Mouse (Mus musculus): ENCODE measurements around the gene Adamts3. TPM values are rescaled to one million over a fixed set of nuclear protein-coding genes. Genes with fewer than 3 reads are reported as not detected.

The Adamts3 gene
- polyA plus RNA-seq, 1 experiment = 0.37 TPM

DNA sequence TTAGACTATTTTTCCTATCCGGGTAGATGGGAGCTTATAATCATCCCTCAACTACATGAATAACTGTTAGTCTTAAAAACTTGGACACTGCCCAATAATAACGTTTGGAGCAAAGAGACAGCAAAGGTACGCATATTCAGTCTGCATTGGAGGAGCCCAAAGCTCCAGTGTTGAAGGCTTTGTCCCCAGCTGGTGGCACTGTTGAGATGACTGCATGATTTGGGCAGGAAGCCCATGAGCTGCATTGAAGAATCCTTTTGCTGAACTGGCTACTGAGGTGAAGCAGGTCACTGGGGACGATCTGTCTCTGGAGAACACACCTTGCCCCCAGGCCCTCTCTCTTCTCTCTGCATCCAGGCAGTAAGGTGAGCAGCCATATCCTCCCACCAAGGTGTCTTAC, 43.5 kb downstream of the Adamts3 start:
- peaks cover 28% of the 10 kb centered on the region for H3K4me1 ChIP-seq
- H3K4me3 ChIP-seq (replicated peaks) = no peak overlapping the region
- TF ChIP-seq FLI1 (IDR thresholded peaks at IDR 0.05; ENCODE audit: low read length) = no peak
- TF ChIP-seq GATA1 (IDR thresholded peaks at IDR 0.05; ENCODE audit: borderline replicate concordance, low read length) = no peak
- no peaks in the 10 kb centered on the region for H3K36me3 ChIP-seq (replicated peaks; ENCODE audit: low read length)
- no peaks in the 10 kb centered on the region for H3K27me3 ChIP-seq (replicated peaks)
- H3K9me3 ChIP-seq = no peaks in the 10 kb centered on the region

DNA sequence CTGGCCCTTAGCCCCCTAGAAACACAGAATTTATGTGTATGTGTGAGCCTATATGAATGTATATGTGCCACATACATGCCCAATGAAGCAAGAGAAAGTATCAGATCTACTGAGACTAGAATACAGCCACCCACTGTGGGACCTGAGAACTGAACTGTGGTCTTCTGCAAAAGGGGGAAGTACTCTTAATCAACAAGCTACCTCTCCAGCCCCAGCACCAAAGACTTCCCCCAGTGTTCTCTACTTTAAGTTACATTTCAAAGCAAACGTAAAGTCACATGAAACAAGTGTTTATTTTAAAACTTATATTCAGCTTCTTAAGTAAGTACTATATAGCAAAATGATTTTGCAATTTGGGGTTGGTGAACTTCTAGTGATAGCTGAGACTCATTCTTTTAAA, 62.0 kb downstream of the Adamts3 start:
- H3K36me3 ChIP-seq (replicated peaks; ENCODE audit: low read length) = no peaks in the 10 kb centered on the region
- TF ChIP-seq FLI1 (IDR thresholded peaks at IDR 0.05; ENCODE audit: low read length) (no peak), GATA1 (IDR thresholded peaks at IDR 0.05; ENCODE audit: borderline replicate concordance, low read length) (no peak)
- H3K27me3 ChIP-seq (replicated peaks) = no peaks in the 10 kb centered on the region
- H3K4me3 ChIP-seq (replicated peaks) = no peak overlapping the region
- H3K9me3 ChIP-seq = no peaks in the 10 kb centered on the region
- H3K4me1 ChIP-seq = no peaks in the 10 kb centered on the region

DNA sequence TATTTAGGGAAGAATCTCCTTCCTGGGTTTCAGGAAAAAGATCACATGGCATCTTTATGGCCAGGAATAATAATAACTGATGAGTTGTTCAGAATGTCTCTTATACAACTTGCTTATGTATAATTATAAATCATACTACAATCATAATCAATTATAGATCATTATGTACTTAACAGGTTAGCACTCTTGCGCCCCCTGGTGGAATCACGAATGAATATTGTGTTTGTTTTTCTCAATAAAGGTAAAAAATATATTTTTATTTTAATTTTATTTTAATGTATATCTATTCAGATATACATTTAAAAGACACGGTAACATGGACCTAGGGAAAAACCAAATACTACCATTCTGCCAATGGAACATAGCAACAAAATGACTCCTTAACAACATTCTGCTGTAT, 63.6 kb downstream of the Adamts3 start:
- no peak overlapping the region for H3K4me3 ChIP-seq (replicated peaks)
- H3K9me3 ChIP-seq = no peaks in the 10 kb centered on the region
- no peak for TF ChIP-seq GATA1 (IDR thresholded peaks at IDR 0.05; ENCODE audit: borderline replicate concordance, low read length)
- TF ChIP-seq FLI1 (IDR thresholded peaks at IDR 0.05; ENCODE audit: low read length) = no peak
- no peaks in the 10 kb centered on the region for H3K27me3 ChIP-seq (replicated peaks)
- no peaks in the 10 kb centered on the region for H3K36me3 ChIP-seq (replicated peaks; ENCODE audit: low read length)
- no peaks in the 10 kb centered on the region for H3K4me1 ChIP-seq

DNA sequence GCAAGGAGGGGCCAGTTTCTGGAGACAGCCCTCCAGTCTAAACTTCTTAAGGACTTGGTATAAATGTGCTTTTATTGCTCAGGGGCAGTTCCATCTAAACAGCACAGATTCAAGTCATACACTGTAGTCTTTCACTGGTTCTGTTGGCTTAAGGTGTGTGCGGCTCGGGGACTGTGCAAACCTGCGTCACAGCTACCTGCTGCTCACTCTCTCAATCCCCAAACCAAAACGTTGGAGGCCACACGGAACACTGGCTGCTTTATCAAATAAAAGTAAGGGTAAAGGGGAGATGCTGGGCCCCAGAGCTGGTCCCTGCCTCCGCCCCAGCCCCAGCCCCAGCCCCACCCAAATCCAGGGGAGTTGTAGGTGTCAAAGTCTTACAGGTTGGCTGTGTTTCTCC, 66.5 kb downstream of the Adamts3 start:
- Histone ChIP-seq H3K4me3 (replicated peaks) (no peak overlapping the region), H3K4me1 (no peaks in the 10 kb centered on the region), H3K9me3 (no peaks in the 10 kb centered on the region), H3K27me3 (replicated peaks) (no peaks in the 10 kb centered on the region), H3K36me3 (replicated peaks; ENCODE audit: low read length) (no peaks in the 10 kb centered on the region)
- TF ChIP-seq GATA1 (IDR thresholded peaks at IDR 0.05; ENCODE audit: borderline replicate concordance, low read length) (no peak), FLI1 (IDR thresholded peaks at IDR 0.05; ENCODE audit: low read length) (no peak)

DNA sequence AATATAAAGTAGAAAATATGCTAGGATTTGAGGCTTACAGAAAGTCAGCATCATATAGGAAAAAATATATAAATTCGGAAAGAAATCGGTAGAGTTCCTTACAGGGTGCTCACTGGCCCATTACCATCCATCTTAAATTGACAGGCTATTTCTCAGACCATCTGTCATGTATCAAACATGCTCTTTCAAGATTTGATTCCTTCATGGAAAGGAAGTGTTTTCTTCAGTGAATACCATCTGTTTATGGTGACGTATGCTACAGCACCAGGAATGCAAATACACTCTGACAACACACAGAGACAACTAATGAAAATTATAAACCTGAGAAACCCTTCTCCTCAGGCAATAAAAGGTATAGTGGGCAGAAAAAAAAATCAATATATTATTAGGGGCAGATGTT, 68.6 kb downstream of the Adamts3 start:
- Histone ChIP-seq H3K4me3 (replicated peaks) (no peak overlapping the region), H3K4me1 (no peaks in the 10 kb centered on the region), H3K9me3 (0 out of 2 replicates have a peak, but pooled peaks cover under 1% of the 10 kb centered on the region), H3K27me3 (replicated peaks) (no peaks in the 10 kb centered on the region), H3K36me3 (replicated peaks; ENCODE audit: low read length) (no peaks in the 10 kb centered on the region)
- no peak for TF ChIP-seq GATA1 (IDR thresholded peaks at IDR 0.05; ENCODE audit: borderline replicate concordance, low read length)
- no peak for TF ChIP-seq FLI1 (IDR thresholded peaks at IDR 0.05; ENCODE audit: low read length)

DNA sequence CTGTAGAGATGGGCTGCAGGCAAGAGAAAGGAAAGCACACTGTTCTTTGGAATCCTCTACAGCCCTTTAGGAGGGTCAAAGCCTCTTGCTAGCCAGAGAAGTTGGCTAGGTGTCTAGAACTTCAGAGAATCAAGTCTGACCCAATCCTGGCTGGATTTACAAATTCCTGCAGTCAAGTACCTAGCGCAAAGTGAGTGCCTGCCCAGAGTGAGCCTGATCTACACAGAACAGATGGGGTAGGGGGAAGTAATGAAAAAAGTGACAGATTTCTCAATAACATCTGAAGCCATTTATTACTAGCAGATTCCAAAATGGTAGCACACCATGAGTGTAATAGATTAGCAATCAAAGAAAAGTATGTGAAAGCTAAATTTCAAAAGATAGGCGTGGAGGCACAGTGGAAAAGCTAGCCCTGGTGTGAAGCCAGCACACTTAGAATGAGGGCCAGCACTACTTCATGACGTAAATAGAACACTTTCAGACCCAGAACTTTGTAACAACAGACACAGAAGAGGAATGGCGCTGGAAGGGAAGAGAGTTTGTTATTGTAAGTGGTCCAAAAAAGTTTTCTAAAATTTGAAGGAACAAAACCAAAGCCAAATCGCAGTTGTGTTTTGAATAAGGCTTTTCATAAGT, 82.8 kb downstream of the Adamts3 start:
- TF ChIP-seq FLI1 (IDR thresholded peaks at IDR 0.05; ENCODE audit: low read length) (no peak), GATA1 (IDR thresholded peaks at IDR 0.05; ENCODE audit: borderline replicate concordance, low read length) (no peak)
- no peaks in the 10 kb centered on the region for H3K27me3 ChIP-seq (replicated peaks)
- H3K4me1 ChIP-seq = no peaks in the 10 kb centered on the region
- no peaks in the 10 kb centered on the region for H3K36me3 ChIP-seq (replicated peaks; ENCODE audit: low read length)
- H3K9me3 ChIP-seq = peaks cover 2% of the 10 kb centered on the region
- H3K4me3 ChIP-seq (replicated peaks) = no peak overlapping the region

DNA sequence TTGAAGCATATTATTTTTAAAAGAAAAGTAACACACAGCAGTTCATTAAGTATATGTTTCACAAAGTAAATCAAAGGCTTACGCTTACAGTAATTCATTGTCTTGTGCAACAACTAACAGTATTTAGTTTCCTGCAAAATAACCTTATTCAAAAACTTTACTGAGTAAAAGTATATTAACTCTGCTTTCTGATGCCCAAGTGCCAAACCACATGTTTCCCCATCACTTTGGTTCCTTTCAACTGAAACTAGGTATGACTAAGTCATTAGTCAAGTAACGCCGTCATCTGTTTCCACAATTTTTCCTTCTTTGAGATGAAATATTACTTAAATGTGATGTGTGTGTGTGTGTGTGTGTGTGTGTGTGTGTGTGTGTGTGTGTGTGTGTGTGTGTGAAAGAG, 89.4 kb downstream of the Adamts3 start:
- H3K9me3 ChIP-seq = peaks cover 4% of the 10 kb centered on the region
- TF ChIP-seq GATA1 (IDR thresholded peaks at IDR 0.05; ENCODE audit: borderline replicate concordance, low read length) (no peak), FLI1 (IDR thresholded peaks at IDR 0.05; ENCODE audit: low read length) (no peak)
- no peaks in the 10 kb centered on the region for H3K27me3 ChIP-seq (replicated peaks)
- no peaks in the 10 kb centered on the region for H3K4me1 ChIP-seq
- H3K36me3 ChIP-seq (replicated peaks; ENCODE audit: low read length) = no peaks in the 10 kb centered on the region
- no peak overlapping the region for H3K4me3 ChIP-seq (replicated peaks)

DNA sequence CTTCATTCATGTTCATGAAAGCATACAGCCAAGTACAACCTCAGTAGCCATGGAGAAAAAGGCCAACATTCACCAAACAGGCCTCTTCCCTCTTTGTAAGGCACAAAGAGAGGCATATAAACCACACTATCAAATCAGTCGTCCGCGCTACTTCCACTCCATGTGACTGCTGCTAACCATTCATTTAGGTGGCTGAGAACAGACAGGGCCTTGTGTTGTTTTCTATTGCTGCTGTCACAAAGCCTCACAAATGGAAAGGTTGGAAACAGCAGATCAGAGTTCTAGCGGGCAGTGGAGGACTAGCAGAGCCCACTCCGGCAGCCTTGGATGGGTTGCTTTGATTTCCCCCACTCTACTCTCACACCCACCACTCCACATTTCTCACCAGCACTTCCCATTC, 98.5 kb downstream of the Adamts3 start:
- Histone ChIP-seq H3K36me3 (replicated peaks; ENCODE audit: low read length) (no peaks in the 10 kb centered on the region), H3K4me1 (0 out of 2 replicates have a peak, but pooled peaks cover 2% of the 10 kb centered on the region), H3K9me3 (no peaks in the 10 kb centered on the region; the same call in 1 of the 2 replicates), H3K27me3 (replicated peaks) (no peaks in the 10 kb centered on the region), H3K4me3 (replicated peaks) (no peak overlapping the region)
- no peak for TF ChIP-seq GATA1 (IDR thresholded peaks at IDR 0.05; ENCODE audit: borderline replicate concordance, low read length)
- no peak for TF ChIP-seq FLI1 (IDR thresholded peaks at IDR 0.05; ENCODE audit: low read length)

DNA sequence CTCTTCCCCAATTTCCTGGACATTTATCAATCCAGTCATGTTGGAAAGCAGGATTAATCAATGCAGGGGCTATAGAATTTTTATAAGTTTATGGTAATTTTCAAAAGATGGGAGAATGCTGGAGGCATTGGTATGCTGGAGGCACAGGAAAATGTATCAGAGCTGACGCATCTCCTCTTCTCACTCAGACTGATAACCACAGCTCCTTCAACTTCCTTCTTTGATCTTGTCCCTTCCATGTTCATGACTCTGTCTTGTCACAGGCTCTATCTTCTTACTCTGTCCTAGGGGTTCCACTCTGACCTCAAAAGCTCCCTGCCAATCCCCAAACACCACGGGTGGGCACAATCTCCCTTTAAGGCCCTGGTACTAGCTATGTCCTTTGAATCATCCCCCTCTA, 103.3 kb downstream of the Adamts3 start:
- H3K36me3 ChIP-seq (replicated peaks; ENCODE audit: low read length) = no peaks in the 10 kb centered on the region
- TF ChIP-seq GATA1 (IDR thresholded peaks at IDR 0.05; ENCODE audit: borderline replicate concordance, low read length) (no peak), FLI1 (IDR thresholded peaks at IDR 0.05; ENCODE audit: low read length) (no peak)
- no peak overlapping the region for H3K4me3 ChIP-seq (replicated peaks)
- 0 out of 2 replicates have a peak, but pooled peaks cover 6% of the 10 kb centered on the region for H3K4me1 ChIP-seq
- H3K9me3 ChIP-seq = no peaks in the 10 kb centered on the region; the same call in 1 of the 2 replicates
- no peaks in the 10 kb centered on the region for H3K27me3 ChIP-seq (replicated peaks)

DNA sequence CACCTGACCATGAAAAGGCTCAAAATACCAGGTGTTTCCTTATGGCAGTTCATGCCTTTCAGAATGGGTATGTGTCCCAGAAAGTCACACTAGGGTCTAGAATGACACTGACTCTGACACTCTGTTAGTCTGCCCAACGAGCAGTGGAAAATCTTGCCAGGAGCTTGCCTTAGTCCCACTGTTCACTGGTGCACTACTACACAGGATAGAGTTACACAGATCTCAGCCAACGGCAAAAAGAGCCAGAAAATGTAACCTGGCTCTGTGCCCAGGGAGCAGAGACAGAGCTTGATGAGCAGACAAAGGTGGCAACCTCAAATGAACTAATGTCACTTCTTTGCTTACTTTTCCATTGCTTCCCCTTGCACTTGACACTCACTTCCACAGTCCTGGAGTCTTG, 104.5 kb downstream of the Adamts3 start:
- Histone ChIP-seq H3K27me3 (replicated peaks) (no peaks in the 10 kb centered on the region), H3K4me1 (0 out of 2 replicates have a peak, but pooled peaks cover 5% of the 10 kb centered on the region), H3K4me3 (replicated peaks) (no peak overlapping the region), H3K9me3 (no peaks in the 10 kb centered on the region; the same call in 1 of the 2 replicates), H3K36me3 (replicated peaks; ENCODE audit: low read length) (no peaks in the 10 kb centered on the region)
- TF ChIP-seq FLI1 (IDR thresholded peaks at IDR 0.05; ENCODE audit: low read length) = no peak
- TF ChIP-seq GATA1 (IDR thresholded peaks at IDR 0.05; ENCODE audit: borderline replicate concordance, low read length) = no peak
